Mouse (Mus musculus): ENCODE results near the gene Rab36.

DNA sequence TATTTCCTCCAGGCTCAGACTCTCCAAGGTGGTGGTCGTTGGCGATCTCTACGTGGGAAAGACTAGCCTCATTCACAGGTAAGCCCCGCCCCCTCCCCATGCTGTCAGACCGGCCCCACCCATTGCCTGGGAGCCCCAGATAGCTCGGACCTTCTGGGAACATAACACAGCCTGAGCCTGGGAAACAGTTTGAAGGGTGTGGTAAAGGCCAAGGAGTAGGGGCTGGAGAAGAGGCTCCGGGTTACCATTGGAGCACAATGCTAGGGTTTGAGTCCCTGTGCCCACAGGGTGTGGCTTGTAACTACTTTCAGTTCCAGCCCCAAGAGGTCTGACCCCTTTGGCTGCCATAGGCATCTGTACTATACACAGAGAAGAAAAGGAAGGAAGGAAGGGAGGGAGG, 7.6 kb downstream of the Rab36 start:
- TF ChIP-seq CTCF (conservative IDR thresholded peaks at IDR 0.05; ENCODE audit: low read length) (no peak), POU5F1 (IDR thresholded peaks at IDR 0.05; ENCODE audit: borderline replicate concordance, low read length) (no peak), NANOG (IDR thresholded peaks at IDR 0.05; ENCODE audit: borderline replicate concordance, low read length) (no peak)

Data from E14TG2a.4 (cell line).